Comparison of ENCODE assay signal across 18 mouse cellular contexts in the genomic region with DNA sequence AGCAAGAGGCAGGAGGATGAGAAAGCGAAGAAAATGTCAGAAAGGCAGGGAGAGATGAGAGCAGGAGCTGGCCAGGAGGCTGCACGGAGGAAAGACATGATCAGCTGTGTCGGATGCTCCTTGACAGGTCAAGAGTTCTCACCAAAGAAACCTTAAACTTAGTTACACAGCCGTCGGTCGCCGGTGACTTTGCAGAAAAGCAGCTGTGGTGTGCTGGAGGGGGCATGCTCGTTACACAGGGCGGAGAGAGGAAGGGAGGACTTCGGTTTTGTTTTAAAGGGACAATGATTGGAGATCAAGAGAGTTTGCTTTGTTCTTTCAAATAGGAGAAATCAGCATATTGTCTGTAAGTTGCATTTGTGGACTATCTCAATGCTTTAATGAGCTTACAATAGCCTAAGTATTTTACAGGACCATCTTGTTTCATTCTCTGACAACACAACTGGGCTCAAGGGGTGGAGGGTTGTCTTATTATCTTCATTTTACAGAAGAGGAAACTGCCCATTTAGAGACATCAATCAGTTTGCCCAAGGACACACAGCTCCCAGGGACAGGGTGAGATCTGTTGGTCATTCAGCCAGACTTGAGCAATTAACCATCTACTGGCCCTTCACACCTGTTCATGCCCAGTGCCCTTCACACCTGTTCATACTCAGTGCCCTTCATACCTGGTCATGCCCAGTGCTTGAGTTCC.
DNase-seq lines count a peak whose midpoint lies in the region; ATAC-seq and TF ChIP-seq lines count a peak whose summit lies in the region.
"Had no signal": no experiment of that assay in that cellular context is flagged by ENCODE, and none has a peak within 500 bp of the region (broad histone marks: within the 10 kb centered on the region; RNA-seq: fewer than 3 reads in every experiment).

No protein-coding gene starts in this region.

- no peak for DNase-seq in heart, adult 2 months
- DNase-seq in MEL (ENCODE audit: low read depth, low spot score) = peak; percentile 72
- DNase-seq in liver, postnatal 0 days = no peak
- DNase-seq in c-Kit-positive CD71-positive TER-119-positive erythroid progenitor cells, embryonic 14.5 days (ENCODE audit: low spot score) = no peak
- DNase-seq in retina, postnatal 1 day = no peak
- DNase-seq: cerebellum, adult 11 months; cerebellum, postnatal 25 days; heart, adult 18-20 months had no signal

- H3K4me3 ChIP-seq in heart, embryonic 13.5 days = no peak overlapping the region
- H3K4me3 ChIP-seq in heart, adult 2 months = no peak overlapping the region
- peak overlapping the region; percentile 48 to 62 for H3K4me3 ChIP-seq in MEL (ENCODE audit: control insufficient read depth in 1 of 2, insufficient read depth in 1 of 2, low read depth in 2 of 2, low read length in 2 of 2)
- no peak overlapping the region for H3K4me3 ChIP-seq in liver, postnatal 0 days (ENCODE audit: low read depth, low read length)
- H3K4me3 ChIP-seq in midbrain, embryonic 16.5 days (ENCODE audit: low read depth, low read length) = no peak overlapping the region
- H3K4me3 ChIP-seq: embryonic facial prominence, embryonic 12.5 days; forebrain, embryonic 13.5 days; hindbrain, embryonic 10.5 days; kidney, embryonic 15.5 days; lung, embryonic 15.5 days; midbrain, embryonic 13.5 days had no signal

- intact Hi-C loops in heart, adult 2 months (cut with DNase I) = no loop called here

- no peaks in the 10 kb centered on the region for H3K9me3 ChIP-seq in heart, embryonic 13.5 days
- H3K9me3 ChIP-seq in MEL (replicated peaks; ENCODE audit: insufficient read depth, low read length) = no peaks in the 10 kb centered on the region
- H3K9me3 ChIP-seq in liver, postnatal 0 days (ENCODE audit: low read length) = no peaks in the 10 kb centered on the region
- H3K9me3 ChIP-seq in midbrain, embryonic 16.5 days (replicated peaks; ENCODE audit: control insufficient read depth, low read length, poor library complexity, severe bottlenecking) = no peaks in the 10 kb centered on the region
- H3K9me3 ChIP-seq: embryonic facial prominence, embryonic 12.5 days; forebrain, embryonic 13.5 days; hindbrain, embryonic 10.5 days; kidney, embryonic 15.5 days; lung, embryonic 15.5 days; midbrain, embryonic 13.5 days had no signal

- H3K79me2 ChIP-seq in heart, adult 2 months (replicated peaks; ENCODE audit: control insufficient read depth, insufficient read depth, low read length) = no peaks in the 10 kb centered on the region
- no peaks in the 10 kb centered on the region for H3K79me2 ChIP-seq in MEL (ENCODE audit: control insufficient read depth, insufficient read depth, low read length, poor library complexity)

- H3K4me1 ChIP-seq in heart, embryonic 13.5 days = peaks cover 44% of the 10 kb centered on the region
- peaks cover 2% of the 10 kb centered on the region for H3K4me1 ChIP-seq in heart, adult 2 months (ENCODE audit: control insufficient read depth, insufficient read depth, low read length)
- H3K4me1 ChIP-seq in MEL (ENCODE audit: control insufficient read depth in 1 of 2, insufficient read depth in 2 of 2, low read length in 2 of 2) = peaks cover 15 to 31% of the 10 kb centered on the region in 2 experiments
- peaks cover 19% of the 10 kb centered on the region for H3K4me1 ChIP-seq in liver, postnatal 0 days (ENCODE audit: insufficient read depth)
- no peaks in the 10 kb centered on the region for H3K4me1 ChIP-seq in midbrain, embryonic 16.5 days (ENCODE audit: control insufficient read depth, insufficient read depth, low read length)

- no peak for TF ChIP-seq EP300 in heart, adult 2 months (IDR thresholded peaks at IDR 0.05; ENCODE audit: insufficient read depth, low read depth, low read length)
- no peak for TF ChIP-seq EP300 in MEL (IDR thresholded peaks at IDR 0.05; ENCODE audit: low read depth in 1 of 2, low read length in 2 of 2)
- TF ChIP-seq EP300 in liver, postnatal 0 days (IDR thresholded peaks at IDR 0.05; ENCODE audit: low read depth) = no peak

- TF ChIP-seq POLR2A in heart, adult 2 months (IDR thresholded peaks at IDR 0.05; ENCODE audit: insufficient read depth, low read depth, low read length) = no peak
- no peak for TF ChIP-seq POLR2A in MEL (IDR thresholded peaks at IDR 0.05; ENCODE audit: control insufficient read depth in 1 of 2, insufficient read depth in 1 of 2, low read depth in 1 of 2, low read length in 2 of 2, poor library complexity in 1 of 2)

- WGBS in heart, embryonic 13.5 days = 40% methylated on average over 10 of the region's 10 CpGs
- WGBS in heart, adult 2 months = 52% methylated on average over 10 of the region's 10 CpGs
- WGBS in liver, postnatal 0 days (ENCODE audit: insufficient replicate concordance) = 23% methylated on average over 10 of the region's 10 CpGs
- WGBS in midbrain, embryonic 16.5 days = 78% methylated on average over 10 of the region's 10 CpGs

- H3K27ac ChIP-seq in heart, embryonic 13.5 days (replicated peaks) = peak overlapping the region; percentile 68
- no peak overlapping the region for H3K27ac ChIP-seq in heart, adult 2 months
- H3K27ac ChIP-seq in MEL (ENCODE audit: control insufficient read depth, low read depth, low read length) = peak overlapping the region; percentile 24; the same call in 1 of the 2 replicates
- no peak overlapping the region for H3K27ac ChIP-seq in liver, postnatal 0 days (ENCODE audit: low read depth)
- no peak overlapping the region for H3K27ac ChIP-seq in midbrain, embryonic 16.5 days (ENCODE audit: low read length)
- H3K27ac ChIP-seq: embryonic facial prominence, embryonic 12.5 days; forebrain, embryonic 13.5 days; hindbrain, embryonic 10.5 days; kidney, embryonic 15.5 days; lung, embryonic 15.5 days; midbrain, embryonic 13.5 days had no signal

- peaks cover 30% of the 10 kb centered on the region for H3K36me3 ChIP-seq in heart, embryonic 13.5 days
- H3K36me3 ChIP-seq in heart, adult 2 months (ENCODE audit: control insufficient read depth, insufficient read depth, low read length) = peaks cover 2% of the 10 kb centered on the region; the same call in 1 of the 2 replicates
- H3K36me3 ChIP-seq in MEL (ENCODE audit: control insufficient read depth in 1 of 2, insufficient read depth in 2 of 2, low read length in 2 of 2) = peaks cover 0 to 20% of the 10 kb centered on the region in 2 experiments; a peak in 2 of 4 replicates
- H3K36me3 ChIP-seq in liver, postnatal 0 days (replicated peaks; ENCODE audit: insufficient read depth, low read length) = no peaks in the 10 kb centered on the region; the same call in 1 of the 2 replicates
- H3K36me3 ChIP-seq in midbrain, embryonic 16.5 days (ENCODE audit: control insufficient read depth, insufficient read depth, low read length) = peaks cover 17% of the 10 kb centered on the region; the same call in 1 of the 2 replicates

- no peak for ATAC-seq in heart, embryonic 13.5 days (ENCODE audit: extremely low read depth, insufficient number of reproducible peaks, low FRiP score, low TSS enrichment)
- peak; percentile 74 for ATAC-seq in erythroid progenitor cell, adult 5-6 weeks (replicated peaks; ENCODE audit: low FRiP score, poor library complexity, severe bottlenecking)
- ATAC-seq in liver, postnatal 0 days = peak; percentile 62
- ATAC-seq in midbrain, embryonic 16.5 days = no peak
- ATAC-seq: forebrain, embryonic 13.5 days; inflammation-experienced regulatory T-cells, adult 6 months; midbrain, embryonic 13.5 days had no signal

- peak overlapping the region; percentile 10; the same call in 1 of the 2 replicates for H3K4me2 ChIP-seq in heart, embryonic 13.5 days
- H3K4me2 ChIP-seq in liver, postnatal 0 days (ENCODE audit: low read depth, low read length) = peak overlapping the region; percentile 44
- H3K4me2 ChIP-seq in midbrain, embryonic 16.5 days (ENCODE audit: low read length) = no peak overlapping the region
- H3K4me2 ChIP-seq: embryonic facial prominence, embryonic 12.5 days; forebrain, embryonic 13.5 days; kidney, embryonic 15.5 days; lung, embryonic 15.5 days; midbrain, embryonic 13.5 days had no signal

- 0 out of 2 replicates have a peak overlapping the region, but pooled peaks have one; percentile 11 for H3K9ac ChIP-seq in heart, embryonic 13.5 days
- no peak overlapping the region for H3K9ac ChIP-seq in heart, adult 2 months (ENCODE audit: low read depth, low read length)
- H3K9ac ChIP-seq in MEL (ENCODE audit: control insufficient read depth, low read depth, low read length, poor library complexity, severe bottlenecking) = peak overlapping the region; percentile 34
- 0 out of 2 replicates have a peak overlapping the region, but pooled peaks have one; percentile 11 for H3K9ac ChIP-seq in liver, postnatal 0 days (replicated peaks)
- no peak overlapping the region for H3K9ac ChIP-seq in midbrain, embryonic 16.5 days (ENCODE audit: low read depth, low read length)
- H3K9ac ChIP-seq: embryonic facial prominence, embryonic 12.5 days; forebrain, embryonic 13.5 days; kidney, embryonic 15.5 days; lung, embryonic 15.5 days; midbrain, embryonic 13.5 days had no signal

- TF ChIP-seq RAD21 in MEL (IDR thresholded peaks at IDR 0.05; ENCODE audit: low read depth, low read length) = no peak

- no peak for TF ChIP-seq CTCF in heart, adult 2 months (IDR thresholded peaks at IDR 0.05)
- no peak for TF ChIP-seq CTCF in MEL (IDR thresholded peaks at IDR 0.05 in 2 of 3, conservative IDR thresholded peaks at IDR 0.05 in 1 of 3; ENCODE audit: control insufficient read depth in 1 of 3, insufficient read depth in 1 of 3, low read depth in 2 of 3, low read length in 3 of 3, poor library complexity in 1 of 3, severe bottlenecking in 1 of 3)
- TF ChIP-seq CTCF in liver, postnatal 0 days (IDR thresholded peaks at IDR 0.05; ENCODE audit: low read depth) = no peak

- H3K27me3 ChIP-seq in heart, embryonic 13.5 days (replicated peaks) = no peaks in the 10 kb centered on the region
- H3K27me3 ChIP-seq in heart, adult 2 months (ENCODE audit: control insufficient read depth, insufficient read depth, low read length) = no peaks in the 10 kb centered on the region
- H3K27me3 ChIP-seq in MEL (ENCODE audit: control insufficient read depth in 1 of 2, insufficient read depth in 2 of 2, low read length in 2 of 2) = no peaks in the 10 kb centered on the region
- H3K27me3 ChIP-seq in liver, postnatal 0 days (ENCODE audit: insufficient read depth, low read length) = no peaks in the 10 kb centered on the region
- H3K27me3 ChIP-seq in midbrain, embryonic 16.5 days (ENCODE audit: control insufficient read depth, insufficient read depth, low read depth, low read length) = no peaks in the 10 kb centered on the region
- H3K27me3 ChIP-seq: embryonic facial prominence, embryonic 12.5 days; forebrain, embryonic 13.5 days; kidney, embryonic 15.5 days; lung, embryonic 15.5 days; midbrain, embryonic 13.5 days had no signal

TF ChIP-seq in MEL, 35 proteins besides CTCF, POLR2A, EP300 and RAD21 (continues in another document):
- TF ChIP-seq ETS1 (IDR thresholded peaks at IDR 0.05; ENCODE audit: low read depth, low read length) (peak; percentile 71), MEF2A (IDR thresholded peaks at IDR 0.05; ENCODE audit: extremely low read depth, insufficient replicate concordance, low read depth, low read length, poor library complexity, severe bottlenecking) (no peak), ELF1 (IDR thresholded peaks at IDR 0.05; ENCODE audit: low read depth, low read length) (no peak), RCOR1 (IDR thresholded peaks at IDR 0.05; ENCODE audit: low read depth, low read length) (no peak), TAL1 (IDR thresholded peaks at IDR 0.05; ENCODE audit: low read length) (peak; percentile 56), TCF12 (IDR thresholded peaks at IDR 0.05; ENCODE audit: low read depth, low read length) (0 out of 2 replicates have a peak, but pooled peaks have one; percentile 5)

Comparison
In these comparisons a context has a peak if more than half of its experiments do, and no peak if none do; other contexts are left out.
1. H3K27ac ChIP-seq: peak in heart, embryonic 13.5 days (single experiment) and MEL (single experiment); none in heart, adult 2 months (single experiment), liver, postnatal 0 days (single experiment) and midbrain, embryonic 16.5 days (single experiment).
2. H3K9ac ChIP-seq: peak in heart, embryonic 13.5 days (single experiment), MEL (single experiment) and liver, postnatal 0 days (single experiment); none in heart, adult 2 months (single experiment) and midbrain, embryonic 16.5 days (single experiment).
3. ATAC-seq: peak in erythroid progenitor cell, adult 5-6 weeks (single experiment) and liver, postnatal 0 days (single experiment); none in heart, embryonic 13.5 days (single experiment) and midbrain, embryonic 16.5 days (single experiment).
4. H3K4me3 ChIP-seq: peak in MEL (2 of 2); none in heart, embryonic 13.5 days (single experiment), heart, adult 2 months (single experiment), liver, postnatal 0 days (single experiment) and midbrain, embryonic 16.5 days (single experiment).